Mouse (Mus musculus): ENCODE data around the gene Pomgnt1. TPM values are rescaled to one million over a fixed set of nuclear protein-coding genes. Genes with fewer than 3 reads are reported as not detected.

The Pomgnt1 gene
- polyA plus RNA-seq, 1 experiment from 2014 or later = 54.6 TPM

- H3K27ac ChIP-seq = no peak overlapping the region
- peaks cover 51% of the 10 kb centered on the region for H3K36me3 ChIP-seq
- no peaks in the 10 kb centered on the region for H3K27me3 ChIP-seq
- no peak for ATAC-seq (replicated peaks; ENCODE audit: insufficient number of reproducible peaks, insufficient read depth, low FRiP score, low read depth)
- no peaks in the 10 kb centered on the region for H3K4me1 ChIP-seq (replicated peaks)
- H3K9me3 ChIP-seq (replicated peaks) = no peaks in the 10 kb centered on the region
- no peak overlapping the region for H3K9ac ChIP-seq
- no peak overlapping the region for H3K4me3 ChIP-seq
- no peak overlapping the region for H3K4me2 ChIP-seq
- WGBS = 74% methylated on average over 7 of the region's 7 CpGs
Observed at GRCm38 (mm10) chr4:116100959-116101358, 22.7 kb upstream of the Pomgnt1 start.

GRCm38 (mm10) chr4:116105278-116105677 is 18.4 kb upstream of the Pomgnt1 start:
- Histone ChIP-seq H3K4me3 (no peak overlapping the region), H3K4me2 (no peak overlapping the region), H3K9me3 (replicated peaks) (no peaks in the 10 kb centered on the region), H3K4me1 (replicated peaks) (no peaks in the 10 kb centered on the region), H3K36me3 (peaks cover 18% of the 10 kb centered on the region; the same call in 1 of the 2 replicates), H3K9ac (no peak overlapping the region), H3K27ac (no peak overlapping the region), H3K27me3 (no peaks in the 10 kb centered on the region)
- WGBS = 91% methylated on average over 5 of the region's 5 CpGs
- ATAC-seq (replicated peaks; ENCODE audit: insufficient number of reproducible peaks, insufficient read depth, low FRiP score, low read depth) = no peak

GRCm38 (mm10) chr4:116110695-116111094 is 12.9 kb upstream of the Pomgnt1 start:
- ATAC-seq (replicated peaks; ENCODE audit: insufficient number of reproducible peaks, insufficient read depth, low FRiP score, low read depth) = no peak
- no peak overlapping the region for H3K9ac ChIP-seq
- no peak overlapping the region for H3K4me3 ChIP-seq
- no peaks in the 10 kb centered on the region for H3K4me1 ChIP-seq (replicated peaks)
- H3K27me3 ChIP-seq = no peaks in the 10 kb centered on the region
- no peak overlapping the region for H3K4me2 ChIP-seq
- no peaks in the 10 kb centered on the region for H3K36me3 ChIP-seq
- no peaks in the 10 kb centered on the region for H3K9me3 ChIP-seq (replicated peaks)
- H3K27ac ChIP-seq = no peak overlapping the region
- 81% methylated on average over 6 of the region's 6 CpGs for WGBS

- H3K4me2 ChIP-seq = no peak overlapping the region
- no peak for ATAC-seq (replicated peaks; ENCODE audit: insufficient number of reproducible peaks, insufficient read depth, low FRiP score, low read depth)
- H3K9me3 ChIP-seq (replicated peaks) = no peaks in the 10 kb centered on the region
- no peak overlapping the region for H3K4me3 ChIP-seq
- no peak overlapping the region for H3K27ac ChIP-seq
- no peak overlapping the region for H3K9ac ChIP-seq
- H3K27me3 ChIP-seq = no peaks in the 10 kb centered on the region
- 86% methylated on average over 2 of the region's 2 CpGs for WGBS
- no peaks in the 10 kb centered on the region for H3K4me1 ChIP-seq (replicated peaks)
- no peaks in the 10 kb centered on the region for H3K36me3 ChIP-seq
Observed at GRCm38 (mm10) chr4:116111486-116111885, 12.2 kb upstream of the Pomgnt1 start.

GRCm38 (mm10) chr4:116122762-116123161 is 878 bp upstream of the Pomgnt1 start:
- peak overlapping the region; percentile 36; the same call in 1 of the 2 replicates for H3K27ac ChIP-seq
- no peaks in the 10 kb centered on the region for H3K36me3 ChIP-seq
- H3K4me1 ChIP-seq (replicated peaks) = peaks cover 10% of the 10 kb centered on the region
- WGBS = 0% methylated on average over 1 of the region's 1 CpGs
- H3K9me3 ChIP-seq (replicated peaks) = no peaks in the 10 kb centered on the region
- peak overlapping the region; percentile 68 for H3K4me3 ChIP-seq
- H3K27me3 ChIP-seq = no peaks in the 10 kb centered on the region
- H3K9ac ChIP-seq = peak overlapping the region; percentile 64
- no peak for ATAC-seq (replicated peaks; ENCODE audit: insufficient number of reproducible peaks, insufficient read depth, low FRiP score, low read depth)
- H3K4me2 ChIP-seq = peak overlapping the region; percentile 77

- Histone ChIP-seq H3K4me3 (no peak overlapping the region), H3K9ac (no peak overlapping the region), H3K27ac (no peak overlapping the region), H3K4me2 (no peak overlapping the region), H3K27me3 (no peaks in the 10 kb centered on the region), H3K36me3 (no peaks in the 10 kb centered on the region), H3K4me1 (replicated peaks) (peaks cover 10% of the 10 kb centered on the region), H3K9me3 (replicated peaks) (no peaks in the 10 kb centered on the region)
- 84% methylated on average over 4 of the region's 4 CpGs for WGBS
- no peak for ATAC-seq (replicated peaks; ENCODE audit: insufficient number of reproducible peaks, insufficient read depth, low FRiP score, low read depth)
Observed at GRCm38 (mm10) chr4:116125803-116126386, 2.3 kb downstream of the Pomgnt1 start.

- no peak overlapping the region for H3K4me3 ChIP-seq
- ATAC-seq (replicated peaks; ENCODE audit: insufficient number of reproducible peaks, insufficient read depth, low FRiP score, low read depth) = no peak
- 72% methylated on average over 6 of the region's 6 CpGs for WGBS
- H3K9me3 ChIP-seq (replicated peaks) = no peaks in the 10 kb centered on the region
- H3K27me3 ChIP-seq = no peaks in the 10 kb centered on the region
- H3K4me2 ChIP-seq = no peak overlapping the region
- H3K4me1 ChIP-seq (replicated peaks) = peaks cover 7% of the 10 kb centered on the region
- no peak overlapping the region for H3K27ac ChIP-seq
- no peak overlapping the region for H3K9ac ChIP-seq
- no peaks in the 10 kb centered on the region for H3K36me3 ChIP-seq
Observed at GRCm38 (mm10) chr4:116127956-116128355, 4.3 kb downstream of the Pomgnt1 start.

- H3K9ac ChIP-seq = no peak overlapping the region
- H3K36me3 ChIP-seq = no peaks in the 10 kb centered on the region
- H3K4me1 ChIP-seq (replicated peaks) = no peaks in the 10 kb centered on the region
- H3K27me3 ChIP-seq = no peaks in the 10 kb centered on the region
- H3K4me2 ChIP-seq = no peak overlapping the region
- no peak overlapping the region for H3K27ac ChIP-seq
- no peak overlapping the region for H3K4me3 ChIP-seq
- no peaks in the 10 kb centered on the region for H3K9me3 ChIP-seq (replicated peaks)
- 82% methylated on average over 4 of the region's 4 CpGs for WGBS
- no peak for ATAC-seq (replicated peaks; ENCODE audit: insufficient number of reproducible peaks, insufficient read depth, low FRiP score, low read depth)
Observed at GRCm38 (mm10) chr4:116133126-116133525, 9.5 kb downstream of the Pomgnt1 start.

GRCm38 (mm10) chr4:116134990-116135389 is 11.3 kb downstream of the Pomgnt1 start:
- H3K27ac ChIP-seq = no peak overlapping the region
- H3K9ac ChIP-seq = no peak overlapping the region
- no peak overlapping the region for H3K4me2 ChIP-seq
- H3K4me1 ChIP-seq (replicated peaks) = no peaks in the 10 kb centered on the region
- no peak for ATAC-seq (replicated peaks; ENCODE audit: insufficient number of reproducible peaks, insufficient read depth, low FRiP score, low read depth)
- H3K27me3 ChIP-seq = no peaks in the 10 kb centered on the region
- H3K9me3 ChIP-seq (replicated peaks) = no peaks in the 10 kb centered on the region
- 32% methylated on average over 2 of the region's 2 CpGs for WGBS
- no peak overlapping the region for H3K4me3 ChIP-seq
- no peaks in the 10 kb centered on the region for H3K36me3 ChIP-seq

GRCm38 (mm10) chr4:116137421-116137996 is 13.9 kb downstream of the Pomgnt1 start:
- no peak overlapping the region for H3K4me2 ChIP-seq
- no peak overlapping the region for H3K9ac ChIP-seq
- H3K27me3 ChIP-seq = no peaks in the 10 kb centered on the region
- WGBS = 40% methylated on average over 13 of the region's 13 CpGs
- peaks cover 6% of the 10 kb centered on the region; the same call in 1 of the 2 replicates for H3K4me1 ChIP-seq (replicated peaks)
- H3K36me3 ChIP-seq = no peaks in the 10 kb centered on the region
- H3K9me3 ChIP-seq (replicated peaks) = no peaks in the 10 kb centered on the region
- no peak overlapping the region for H3K27ac ChIP-seq
- ATAC-seq (replicated peaks; ENCODE audit: insufficient number of reproducible peaks, insufficient read depth, low FRiP score, low read depth) = peak; percentile 27; the same call in 1 of the 2 replicates
- H3K4me3 ChIP-seq = no peak overlapping the region

- H3K27ac ChIP-seq = no peak overlapping the region
- 72% methylated on average over 7 of the region's 7 CpGs for WGBS
- peaks cover 25% of the 10 kb centered on the region for H3K4me1 ChIP-seq (replicated peaks)
- no peak for ATAC-seq (replicated peaks; ENCODE audit: insufficient number of reproducible peaks, insufficient read depth, low FRiP score, low read depth)
- no peak overlapping the region for H3K4me3 ChIP-seq
- H3K9me3 ChIP-seq (replicated peaks) = no peaks in the 10 kb centered on the region
- no peak overlapping the region for H3K9ac ChIP-seq
- no peak overlapping the region for H3K4me2 ChIP-seq
- no peaks in the 10 kb centered on the region for H3K36me3 ChIP-seq
- H3K27me3 ChIP-seq = no peaks in the 10 kb centered on the region
Observed at GRCm38 (mm10) chr4:116140801-116141574, 17.3 kb downstream of the Pomgnt1 start.
